Mouse (Mus musculus): ENCODE data around the gene Iqsec2.
"Not testable (repeated sequence)": the region's sequence is repeated elsewhere in the genome, so short reads cannot be mapped to it uniquely, and the experiment has no call there.

Iqsec2 gene

GRCm38 (mm10) chrX:152179670-152180656 is 35.9 kb downstream of the Iqsec2 start:
- no peak for DNase-seq

DNA sequence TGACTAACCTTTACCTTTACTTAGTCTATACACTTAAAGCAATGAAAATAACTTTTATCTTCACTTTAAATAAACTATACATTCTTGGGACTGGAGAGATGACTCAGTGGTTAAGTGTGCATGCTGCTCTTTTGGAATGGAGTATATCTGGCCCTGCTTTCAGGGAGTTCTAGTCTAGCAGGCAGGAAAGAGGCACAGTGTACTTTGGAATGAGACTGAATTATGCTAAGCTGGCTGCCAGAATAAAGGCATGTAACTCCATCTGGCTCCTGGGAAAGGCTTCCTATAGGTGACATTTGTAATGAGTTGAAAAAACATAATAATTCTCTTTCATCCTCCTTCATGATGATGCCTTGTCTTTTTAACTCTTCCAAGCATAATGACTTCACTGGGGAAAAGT is 43.1 kb downstream of the Iqsec2 start:
- no peak for DNase-seq

- DNase-seq, result no peak
Observed at GRCm38 (mm10) chrX:152191266-152191665, 47.2 kb downstream of the Iqsec2 start.

DNA sequence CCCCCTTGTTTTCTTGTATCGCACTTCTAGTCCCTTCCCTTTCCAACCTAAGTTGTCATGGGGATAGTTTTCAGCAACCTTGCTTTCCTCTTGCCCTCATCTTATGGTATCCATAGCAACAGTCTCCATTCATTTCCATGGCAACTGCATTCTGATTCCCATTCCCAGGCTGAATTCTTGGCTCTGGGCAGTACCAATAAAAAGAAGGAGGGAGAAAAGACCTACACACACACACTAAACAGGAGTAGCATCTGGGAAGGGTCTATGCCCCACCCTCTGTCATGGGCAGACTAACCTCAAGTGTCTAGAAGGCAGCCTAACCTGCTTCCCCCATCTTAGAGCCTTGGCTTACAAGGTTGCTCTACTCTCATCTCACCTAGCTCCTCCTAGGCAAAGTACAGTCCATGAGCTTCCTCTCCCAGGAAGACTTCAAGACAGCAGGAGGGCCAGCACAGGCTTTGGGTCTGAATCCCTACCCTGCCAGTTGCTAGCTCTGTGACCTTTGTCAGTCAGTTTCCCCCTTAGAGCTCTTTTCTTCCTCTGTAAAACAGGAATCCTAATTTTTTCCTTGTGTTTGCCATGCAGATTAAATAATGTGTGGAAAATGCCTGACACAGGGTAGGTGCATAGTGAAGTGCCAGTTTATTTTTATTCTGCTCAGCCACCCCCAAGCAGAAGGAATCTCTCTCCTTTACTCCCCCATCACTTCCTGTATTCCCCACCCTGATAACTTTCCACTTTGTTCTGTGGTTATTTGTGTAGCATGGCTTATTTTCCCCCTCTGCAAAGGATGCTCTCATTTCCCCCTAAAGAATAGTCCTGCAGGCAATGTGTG is 54.0 kb downstream of the Iqsec2 start:
- no peak for DNase-seq

- DNase-seq, result peak; percentile 38
Observed at GRCm38 (mm10) chrX:152201737-152202421, 57.8 kb downstream of the Iqsec2 start.

DNA sequence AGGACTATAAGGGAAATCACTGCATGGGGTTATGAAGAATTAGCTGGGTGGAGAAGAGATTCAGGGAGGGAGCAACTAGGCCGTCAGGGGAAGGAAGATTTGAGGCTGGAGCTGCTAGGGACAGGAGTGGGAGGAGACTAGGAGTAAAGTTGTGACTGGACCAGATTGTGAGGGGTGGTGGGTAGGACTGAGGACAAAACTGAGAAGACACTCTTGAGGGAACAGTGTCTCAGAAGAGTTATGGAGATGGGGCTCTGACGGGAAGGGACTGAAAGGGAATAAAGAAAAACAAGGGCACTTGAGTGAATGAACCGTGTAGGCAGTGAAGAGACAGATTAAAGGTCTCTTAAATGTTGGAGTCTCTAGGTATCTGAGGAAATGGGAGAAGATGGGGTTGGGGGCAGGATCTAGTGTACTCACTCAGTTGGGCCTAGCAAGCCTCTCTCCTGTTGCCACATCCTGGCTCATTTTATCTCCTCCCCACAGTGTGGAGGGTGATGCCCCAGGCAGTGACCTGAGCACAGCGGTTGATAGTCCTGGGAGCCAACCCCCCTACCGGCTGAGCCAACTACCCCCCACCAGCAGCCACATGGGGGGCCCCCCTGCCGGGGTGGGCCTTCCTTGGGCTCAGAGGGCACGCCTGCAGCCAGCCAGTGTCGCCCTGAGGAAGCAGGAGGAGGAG is 58.5 kb downstream of the Iqsec2 start:
- DNase-seq, result no peak

- no peak for DNase-seq
Observed at GRCm38 (mm10) chrX:152203247-152203646, 59.2 kb downstream of the Iqsec2 start.

DNA sequence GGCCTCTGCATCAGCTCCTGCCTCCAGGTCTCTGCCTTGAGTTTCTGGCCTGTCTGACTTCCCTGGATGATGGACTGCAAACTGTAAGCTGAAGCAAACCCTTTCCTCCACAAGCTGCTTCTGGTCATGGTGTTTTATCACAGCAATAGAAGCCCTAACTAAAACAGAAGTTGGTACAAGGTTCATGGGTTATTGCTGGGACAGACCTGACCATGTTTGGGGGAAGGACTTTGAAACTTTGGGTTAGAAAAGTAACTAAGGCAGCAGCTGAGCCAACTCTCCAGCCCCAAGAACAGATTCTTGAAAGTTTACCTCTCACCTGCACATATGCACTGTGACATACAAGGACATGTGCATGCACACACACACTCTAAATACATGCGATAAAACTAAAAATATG is 61.4 kb downstream of the Iqsec2 start:
- peak; percentile 35 for DNase-seq

GRCm38 (mm10) chrX:152214703-152215102 is 70.6 kb downstream of the Iqsec2 start:
- no peak for DNase-seq

DNA sequence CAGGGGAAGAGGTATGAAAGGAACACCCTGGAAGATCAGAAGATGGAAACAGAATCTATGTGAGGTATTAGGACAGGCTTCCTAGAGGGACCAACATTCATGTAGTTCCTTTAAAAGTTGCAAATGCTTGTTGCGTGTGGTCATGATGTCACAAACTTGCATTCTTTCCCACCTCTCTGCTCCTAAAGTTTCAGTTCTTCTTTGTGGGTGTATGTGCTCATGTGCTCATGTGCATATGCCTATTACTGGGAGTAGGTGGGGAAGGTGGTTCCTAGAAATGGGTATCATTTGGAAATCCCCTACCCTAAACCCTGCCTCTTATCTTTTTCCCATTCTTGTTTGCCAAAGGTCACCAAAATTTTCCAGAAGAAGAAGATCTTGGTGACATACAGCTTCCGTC is 74.5 kb downstream of the Iqsec2 start:
- no peak for DNase-seq

DNA sequence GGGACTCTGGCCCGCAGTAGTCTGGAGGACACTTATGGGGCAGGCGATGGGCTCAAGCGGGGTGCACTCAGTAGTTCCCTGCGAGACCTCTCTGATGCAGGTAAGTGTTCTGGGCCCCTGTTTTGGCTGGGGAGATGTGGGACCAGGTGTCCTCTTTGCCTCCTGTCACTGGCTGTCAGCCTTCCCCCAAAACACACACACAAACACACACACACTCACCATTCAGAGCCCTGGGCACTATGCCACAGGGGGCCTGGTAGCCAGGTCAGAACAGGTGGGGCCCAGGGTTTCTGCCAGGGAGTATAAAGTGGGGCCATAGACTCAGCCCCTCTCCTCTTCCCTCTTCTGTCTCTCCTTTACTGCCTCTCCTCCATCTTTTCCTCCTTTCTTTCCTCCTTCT is 77.7 kb downstream of the Iqsec2 start:
- no peak for DNase-seq

DNA sequence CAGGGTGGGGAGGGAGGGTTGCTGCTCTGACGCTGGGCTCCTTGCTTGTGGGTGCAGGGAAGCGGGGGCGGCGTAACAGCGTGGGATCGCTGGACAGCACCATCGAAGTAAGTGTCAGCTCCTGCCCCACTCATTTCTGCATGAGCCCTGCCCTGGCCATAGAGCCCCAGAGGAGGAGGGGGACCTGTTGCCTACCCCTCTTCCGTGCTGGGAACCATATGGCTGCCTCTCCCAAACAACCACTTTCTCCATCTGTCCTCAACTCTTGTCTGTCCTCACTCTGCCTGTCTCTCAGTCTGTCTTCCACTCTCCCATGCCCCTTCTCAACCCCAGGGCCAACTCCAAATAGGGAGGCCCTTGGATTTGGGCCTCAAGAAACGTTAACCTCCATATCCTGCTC is 78.2 kb downstream of the Iqsec2 start:
- no peak for DNase-seq

GRCm38 (mm10) chrX:152223313-152223712 is 79.2 kb downstream of the Iqsec2 start:
- DNase-seq, result no peak

DNA sequence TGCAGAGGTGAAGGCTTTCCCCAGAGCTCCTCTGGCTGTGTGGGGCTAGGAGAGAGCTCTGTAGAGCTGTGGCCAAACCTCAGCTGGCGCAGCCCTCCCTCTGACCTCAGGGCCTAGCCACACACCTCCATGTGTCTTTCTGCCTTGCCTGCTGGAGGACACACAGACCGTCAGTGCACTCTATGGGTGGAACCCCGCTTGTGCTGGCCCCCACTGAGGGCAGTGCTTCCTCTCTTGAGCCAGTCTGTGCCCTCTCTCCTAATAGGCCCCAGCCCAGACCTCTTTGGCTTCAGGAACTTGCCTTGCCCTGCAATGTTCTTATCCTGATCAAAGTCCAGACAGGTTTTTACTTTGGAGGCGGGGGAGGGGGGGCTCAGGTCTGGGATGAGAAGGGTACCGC is 80.2 kb downstream of the Iqsec2 start:
- DNase-seq, result peak; percentile 48

- peak; percentile 99 for DNase-seq
Observed at GRCm38 (mm10) chrX:152232781-152233763, 89.0 kb downstream of the Iqsec2 start, which contains the start of gene Kdm5c. TSS of gene Kdm5c (plus strand) at chrX:152233020.

GRCm38 (mm10) chrX:152234125-152234524 is 90.1 kb downstream of the Iqsec2 start:
- DNase-seq, result no peak

GRCm38 (mm10) chrX:152235758-152236157 is 91.7 kb downstream of the Iqsec2 start:
- no peak for DNase-seq

GRCm38 (mm10) chrX:152243140-152243539 is 99.1 kb downstream of the Iqsec2 start:
- DNase-seq, result not testable (repeated sequence)

DNA sequence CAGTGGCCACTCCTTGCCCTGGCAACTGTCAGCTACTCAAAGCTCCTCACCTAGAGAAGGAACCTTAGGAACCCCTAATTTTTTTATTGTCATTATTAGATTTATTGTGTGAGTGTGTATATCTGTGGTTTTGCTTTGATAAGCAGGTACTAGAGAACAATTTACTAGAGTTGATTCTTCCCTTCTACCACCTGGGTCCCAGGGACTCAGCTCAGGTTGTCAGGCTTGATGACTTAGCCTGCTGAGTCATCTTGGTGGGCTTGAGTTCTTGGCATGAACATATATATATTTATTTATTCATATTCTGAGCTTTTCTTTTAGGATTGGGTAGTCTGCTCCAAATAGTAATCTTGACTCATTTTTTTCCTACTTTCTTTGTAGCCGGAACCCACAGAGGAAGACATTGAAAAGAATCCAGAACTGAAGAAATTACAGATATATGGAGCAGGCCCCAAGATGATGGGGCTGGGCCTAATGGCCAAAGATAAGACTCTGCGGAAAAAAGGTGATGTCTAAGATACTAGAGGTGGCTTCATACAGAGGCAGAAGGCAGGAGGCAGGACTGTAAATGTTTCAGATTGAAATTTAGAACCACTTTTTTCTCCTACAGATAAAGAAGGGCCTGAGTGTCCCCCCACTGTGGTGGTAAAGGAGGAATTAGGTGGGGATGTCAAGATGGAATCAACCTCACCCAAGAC is 100.6 kb downstream of the Iqsec2 start:
- DNase-seq, result no peak

DNA sequence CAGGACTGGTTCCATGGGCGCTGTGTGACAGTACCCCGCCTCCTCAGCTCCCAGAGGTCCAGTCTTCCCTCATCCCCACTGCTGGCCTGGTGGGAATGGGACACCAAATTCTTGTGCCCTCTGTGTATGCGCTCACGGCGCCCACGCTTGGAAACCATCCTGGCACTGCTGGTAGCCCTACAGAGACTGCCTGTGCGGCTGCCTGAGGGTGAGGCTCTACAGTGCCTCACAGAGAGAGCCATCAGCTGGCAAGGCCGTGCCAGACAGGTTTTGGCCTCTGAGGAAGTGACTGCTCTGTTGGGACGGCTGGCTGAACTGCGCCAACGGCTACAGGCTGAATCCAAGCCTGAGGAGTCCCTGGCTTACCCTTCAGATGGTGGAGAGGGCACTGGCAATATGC is 127.1 kb downstream of the Iqsec2 start:
- no peak for DNase-seq
